Mouse (Mus musculus): ENCODE measurements around the gene 2810408A11Rik.
"Not testable (repeated sequence)": the region's sequence is repeated elsewhere in the genome, so short reads cannot be mapped to it uniquely, and the experiment has no call there.

Gene 2810408A11Rik

GRCm38 (mm10) chr11:69880853-69881603 lies 19.8 kb downstream of the 2810408A11Rik start, which contains the start of gene Kctd11:
Kctd11 (minus strand) TSS chr11:69881406.
- peak; percentile 72 for DNase-seq (ENCODE audit: low read depth)

DNA sequence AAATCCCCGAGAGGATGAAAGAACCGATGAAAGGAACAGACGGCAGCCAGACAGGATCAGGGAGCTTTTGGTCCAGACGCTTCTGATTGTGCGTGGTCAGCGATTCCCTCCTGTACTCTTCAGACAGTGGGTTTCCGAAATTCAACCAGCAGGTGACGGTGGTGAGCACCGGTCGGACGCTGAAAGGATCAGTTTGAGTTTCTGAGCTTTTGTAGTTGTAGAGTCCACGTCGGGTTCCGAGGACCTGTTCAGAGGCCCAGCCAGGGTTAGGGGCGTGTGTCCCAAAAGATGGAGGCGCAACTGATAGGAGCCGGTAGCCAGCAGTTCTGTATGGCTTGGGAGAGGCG lies 20.3 kb downstream of the 2810408A11Rik start:
- no peak for DNase-seq (ENCODE audit: low read depth)

GRCm38 (mm10) chr11:69879711-69880110 lies 21.1 kb downstream of the 2810408A11Rik start:
- no peak for DNase-seq (ENCODE audit: low read depth)

DNA sequence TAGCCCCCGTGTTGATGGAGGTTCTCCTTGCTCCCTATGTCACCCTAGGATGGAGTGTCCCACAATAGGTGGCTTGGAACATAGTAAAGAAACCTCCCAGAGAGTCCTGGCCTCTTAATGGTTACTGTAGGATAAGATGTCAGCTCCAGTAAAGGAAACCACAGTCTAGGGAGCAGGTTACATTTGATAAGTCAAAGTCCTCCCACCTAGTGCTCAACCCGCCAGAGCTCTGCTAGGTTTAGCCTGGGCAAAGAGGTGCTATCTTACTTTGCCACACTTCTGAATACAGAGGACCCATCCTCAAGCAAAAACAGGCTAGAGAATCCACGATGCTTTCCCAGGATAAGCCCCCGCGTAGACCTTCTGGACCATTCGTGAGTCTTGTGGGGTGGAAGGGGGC lies 21.8 kb downstream of the 2810408A11Rik start:
- no peak for DNase-seq (ENCODE audit: low read depth)

- DNase-seq (ENCODE audit: low read depth) = no peak
These were observed 22.4 kb downstream of the 2810408A11Rik start for GRCm38 (mm10) chr11:69878399-69878798.

DNA sequence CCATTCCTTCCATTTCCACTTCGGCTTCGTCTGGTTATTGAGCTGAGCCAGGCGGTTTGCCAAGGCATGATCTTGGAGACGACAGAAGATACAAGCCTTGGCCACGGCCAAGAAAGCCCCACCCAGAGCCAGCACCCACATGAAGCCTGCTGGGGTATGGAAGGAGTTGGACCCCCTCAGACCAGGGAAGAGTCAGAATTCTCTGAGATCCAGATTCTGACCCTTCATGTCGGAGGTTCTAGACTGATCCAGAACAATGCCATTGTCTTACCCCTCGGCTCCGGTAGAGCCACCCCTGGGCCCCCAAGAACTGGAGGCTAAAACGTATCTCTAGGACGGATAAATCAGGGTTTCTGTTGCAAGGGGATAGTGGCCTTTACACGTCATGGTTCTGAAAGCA lies 22.9 kb downstream of the 2810408A11Rik start, which contains the start of gene Tmem95:
Tmem95 (minus strand) TSS at position 141 of the 400 bp plus-strand sequence.
- no peak for DNase-seq (ENCODE audit: low read depth)

GRCm38 (mm10) chr11:69876867-69877266 lies 23.9 kb downstream of the 2810408A11Rik start:
- peak; percentile 94 for DNase-seq (ENCODE audit: low read depth)

DNA sequence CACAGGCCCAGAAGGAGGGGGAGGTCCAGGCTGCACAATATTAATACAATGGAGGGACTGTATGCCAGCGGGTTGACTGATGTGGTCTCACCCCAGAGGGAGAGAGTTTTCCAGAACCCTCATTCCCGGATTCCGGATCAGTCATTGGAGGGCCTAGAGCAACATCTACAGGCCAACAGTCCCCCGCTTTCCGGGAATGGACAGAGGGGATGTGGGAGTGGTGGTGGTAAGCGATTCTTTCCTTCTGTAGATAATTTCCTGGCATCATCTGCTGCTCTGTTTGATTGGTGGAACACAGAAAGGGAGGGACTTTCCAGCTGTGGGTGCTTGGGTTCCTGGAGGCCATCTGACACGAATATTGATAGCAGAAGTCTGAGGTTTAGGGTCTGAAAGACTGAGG lies 24.6 kb downstream of the 2810408A11Rik start:
- DNase-seq (ENCODE audit: low read depth) = no peak

GRCm38 (mm10) chr11:69872451-69872850 lies 28.3 kb downstream of the 2810408A11Rik start:
- DNase-seq (ENCODE audit: low read depth) = no peak

DNA sequence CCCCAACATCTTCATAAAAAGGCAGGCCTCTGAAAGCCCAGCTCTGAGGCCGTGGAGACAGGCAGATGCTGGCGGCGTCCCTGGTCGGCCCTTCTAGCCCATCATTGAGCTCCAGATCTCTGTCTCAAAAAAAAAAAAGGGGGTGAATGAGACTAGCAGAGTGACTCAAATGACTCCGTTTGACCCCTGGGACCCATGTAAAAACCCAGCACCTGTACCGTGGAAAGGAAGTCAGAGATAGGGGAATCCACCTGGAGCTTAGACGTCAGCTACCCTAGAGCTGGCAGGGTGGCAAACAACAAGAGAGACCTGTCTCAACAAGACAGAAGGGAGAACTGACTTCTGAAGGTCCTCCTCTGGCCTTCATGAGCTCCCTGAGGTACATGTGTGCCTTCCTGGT lies 29.0 kb downstream of the 2810408A11Rik start:
- DNase-seq (ENCODE audit: low read depth) = no peak

- no peak for DNase-seq (ENCODE audit: low read depth)
These were observed 30.3 kb downstream of the 2810408A11Rik start for GRCm38 (mm10) chr11:69870289-69871069.

GRCm38 (mm10) chr11:69867335-69867734 lies 33.5 kb downstream of the 2810408A11Rik start:
- DNase-seq (ENCODE audit: low read depth) = no peak

DNA sequence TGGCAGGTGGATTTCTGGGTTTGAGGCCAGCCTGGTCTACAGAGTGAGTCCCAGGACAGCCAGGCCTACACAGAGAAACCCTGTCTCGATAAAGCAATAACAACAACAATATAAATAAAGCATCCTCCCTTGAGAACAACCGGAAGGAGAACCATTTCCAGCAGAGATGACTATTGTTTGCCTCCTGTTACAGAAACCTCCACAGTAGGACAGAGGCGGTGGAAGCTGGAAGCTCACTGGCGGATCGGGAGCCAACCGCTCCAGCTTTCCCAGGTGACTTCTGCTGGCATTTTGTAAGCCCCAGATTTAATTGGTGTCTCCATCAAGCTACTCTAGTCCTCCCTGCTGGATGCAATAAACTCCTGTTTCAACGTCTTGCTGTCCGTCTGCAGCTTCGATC lies 35.2 kb downstream of the 2810408A11Rik start:
- DNase-seq (ENCODE audit: low read depth) = no peak

DNA sequence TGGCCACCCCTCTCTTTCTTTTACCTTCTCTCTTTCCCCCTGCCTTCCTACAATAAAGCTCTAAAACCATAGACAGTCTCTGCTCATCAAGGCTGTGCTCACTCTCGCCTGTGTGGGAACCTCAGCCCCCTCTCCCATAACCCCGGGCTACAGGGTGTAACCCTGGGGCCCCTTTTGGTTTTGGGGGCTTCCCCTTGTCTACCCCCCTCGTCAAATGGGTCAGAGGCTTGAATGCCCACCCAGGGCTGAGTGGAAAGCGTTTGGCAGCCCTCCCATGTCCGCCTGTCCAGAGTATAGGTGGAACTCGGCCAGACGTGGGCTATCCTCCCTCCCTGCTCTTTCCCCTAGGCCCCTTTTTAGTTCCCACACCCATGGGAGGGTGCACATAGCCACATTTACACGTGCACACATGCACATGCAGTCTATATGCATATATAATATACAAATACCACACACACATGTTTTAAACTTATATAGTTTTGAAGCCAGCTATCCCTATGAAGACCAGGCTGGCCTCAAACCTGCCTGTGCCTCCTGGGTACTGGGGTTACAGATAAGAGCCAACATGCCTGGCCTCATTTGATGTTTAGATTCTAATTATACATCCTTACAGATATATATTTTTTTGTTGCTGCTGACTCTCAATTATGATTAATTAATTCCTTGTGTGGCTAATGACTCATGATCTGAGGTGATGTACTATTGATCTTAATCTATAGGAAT lies 36.5 kb downstream of the 2810408A11Rik start:
- DNase-seq (ENCODE audit: low read depth) = no peak

DNA sequence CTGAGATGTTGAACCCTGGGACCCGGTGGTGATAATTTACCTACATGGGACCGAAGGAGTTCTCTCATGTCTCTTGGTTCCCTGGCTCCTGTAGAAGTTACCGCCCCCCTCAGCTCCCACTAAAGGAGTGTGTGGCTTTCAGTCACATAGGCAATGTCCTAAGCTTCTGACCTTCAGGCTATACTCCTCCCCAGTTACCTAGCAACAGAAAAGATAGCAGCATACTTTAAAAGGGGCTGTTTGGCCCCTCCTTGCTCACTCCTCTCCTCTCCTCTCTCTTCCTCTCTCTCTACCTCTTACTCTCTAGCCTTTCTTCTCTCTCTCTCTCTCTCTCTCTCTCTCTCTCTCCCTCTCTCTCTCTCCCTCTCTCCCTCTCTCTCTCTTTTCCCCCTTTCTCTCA lies 37.1 kb downstream of the 2810408A11Rik start:
- DNase-seq (ENCODE audit: low read depth) = not testable (repeated sequence)

GRCm38 (mm10) chr11:69858113-69858998 lies 42.4 kb downstream of the 2810408A11Rik start, which contains the start of gene Tnk1:
Tnk1 (minus strand) TSS chr11:69858730.
- DNase-seq (ENCODE audit: low read depth) = no peak

GRCm38 (mm10) chr11:69855347-69855746 lies 45.4 kb downstream of the 2810408A11Rik start:
- no peak for DNase-seq (ENCODE audit: low read depth)

DNA sequence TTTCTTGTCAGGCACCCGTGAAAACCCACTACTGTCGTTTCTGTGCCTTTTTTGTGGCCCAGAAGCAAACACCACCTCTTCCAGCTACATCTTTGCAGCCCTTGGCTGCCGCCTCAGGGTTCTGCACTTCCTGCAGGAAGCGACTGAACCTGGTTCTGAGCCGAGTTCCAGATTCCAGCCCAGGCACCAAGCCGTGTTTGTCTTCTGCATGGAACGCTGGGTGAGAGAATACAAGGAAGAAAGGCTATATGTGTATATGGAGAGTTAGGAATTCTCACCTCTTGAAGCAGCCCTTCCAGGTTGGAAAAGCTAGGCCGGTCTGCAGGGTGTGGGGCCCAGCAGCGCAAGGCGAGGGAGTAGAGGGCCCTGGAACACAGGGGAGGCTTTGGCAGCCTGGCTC lies 46.1 kb downstream of the 2810408A11Rik start:
- DNase-seq (ENCODE audit: low read depth) = no peak

- peak; percentile 73 for DNase-seq (ENCODE audit: low read depth)
These were observed 46.8 kb downstream of the 2810408A11Rik start for GRCm38 (mm10) chr11:69853994-69854393.

GRCm38 (mm10) chr11:69850754-69851153 lies 50.0 kb downstream of the 2810408A11Rik start:
- DNase-seq (ENCODE audit: low read depth) = no peak

DNA sequence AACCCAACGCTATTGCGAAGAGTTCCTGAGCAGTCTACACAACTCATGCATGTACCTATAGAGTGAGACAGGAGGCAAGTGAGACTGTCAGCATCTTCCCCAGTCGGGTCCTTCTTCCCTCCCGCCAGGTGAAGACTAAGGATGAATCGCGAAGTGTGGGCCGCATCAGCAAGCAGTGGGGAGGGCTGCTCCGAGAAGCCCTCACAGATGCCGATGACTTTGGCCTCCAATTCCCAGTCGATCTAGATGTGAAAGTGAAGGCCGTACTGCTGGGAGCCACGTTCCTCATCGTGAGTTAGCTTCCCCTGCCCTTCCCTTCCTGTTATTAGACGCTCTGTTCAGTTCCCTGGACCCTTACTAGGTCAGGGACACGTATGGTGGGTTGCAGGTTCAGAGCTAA lies 50.9 kb downstream of the 2810408A11Rik start:
- no peak for DNase-seq (ENCODE audit: low read depth)

Measured in c-Kit-positive CD71-negative TER-119-negative erythroid progenitor cells, embryonic 14.5 days (primary cell).